Mouse (Mus musculus) embryonic fibroblast, embryonic 13.5 days (primary cell): ENCODE data around the gene Nfam1.

Experiments
- CTCF ChIP-seq: IDR thresholded peaks from 2 replicates; pipeline ENCODE4 v1.5.1; 2011; ENCODE audit warnings: mild to moderate bottlenecking, control low read depth, low read length, moderate library complexity, borderline replicate concordance; ENCODE audit not compliant: insufficient read depth
- POLR2A ChIP-seq: IDR thresholded peaks from 2 replicates; pipeline ENCODE4 v1.6.1; 2011; ENCODE audit warnings: low read depth, mild to moderate bottlenecking, control low read depth, low read length, moderate library complexity

- TF ChIP-seq POLR2A = no peak
- TF ChIP-seq CTCF = no peak
These were observed 80.0 kb downstream of the Nfam1 start for GRCm38 (mm10) chr15:82953096-82953495.
